Mouse (Mus musculus): ENCODE data around the gene Grk6. TPM values are rescaled to one million over a fixed set of nuclear protein-coding genes. Genes with fewer than 3 reads are reported as not detected.

The Grk6 gene
- total and polyA plus RNA-seq, 3 experiments: 83.2 to 96.7 TPM; not detected in 1

- H3K9ac ChIP-seq (ENCODE audit: control insufficient read depth, low read depth, low read length, poor library complexity, severe bottlenecking): no peak overlapping the region
- DNase-seq (ENCODE audit: low read depth, low spot score): peak; percentile 53
- peaks cover 5 to 17% of the 10 kb centered on the region in 2 experiments; a peak in 3 of 4 replicates for H3K4me1 ChIP-seq (ENCODE audit: control insufficient read depth in 1 of 2, insufficient read depth in 2 of 2, low read length in 2 of 2)
- TF ChIP-seq ZC3H11A (IDR thresholded peaks at IDR 0.05; ENCODE audit: low read depth, low read length) (no peak), MAFK (IDR thresholded peaks at IDR 0.05; ENCODE audit: borderline replicate concordance, low read depth, low read length) (no peak), MAX (IDR thresholded peaks at IDR 0.05; ENCODE audit: low read length) (no peak), MXI1 (IDR thresholded peaks at IDR 0.05; ENCODE audit: low read depth, low read length) (no peak), ETS1 (IDR thresholded peaks at IDR 0.05; ENCODE audit: low read depth, low read length) (0 out of 2 replicates have a peak, but pooled peaks have one; percentile 5), EP300 (IDR thresholded peaks at IDR 0.05; ENCODE audit: low read depth in 1 of 2, low read length in 2 of 2) (peak in 1 of 2 experiments; percentile 33; a peak in 1 of 4 replicates), ELF1 (IDR thresholded peaks at IDR 0.05; ENCODE audit: low read depth, low read length) (no peak), UBTF (IDR thresholded peaks at IDR 0.05; ENCODE audit: borderline replicate concordance, insufficient read depth, low read depth, low read length) (no peak), CHD1 (IDR thresholded peaks at IDR 0.05; ENCODE audit: low read depth, low read length) (no peak), ZMIZ1 (IDR thresholded peaks at IDR 0.05; ENCODE audit: low read depth, low read length) (no peak), TCF12 (IDR thresholded peaks at IDR 0.05; ENCODE audit: low read depth, low read length) (no peak), USF2 (IDR thresholded peaks at IDR 0.05; ENCODE audit: borderline replicate concordance in 1 of 2, insufficient read depth in 1 of 2, low read depth in 1 of 2, low read length in 2 of 2) (no peak), KAT2A (conservative IDR thresholded peaks at IDR 0.05; ENCODE audit: low read depth, low read length) (no peak), GATA1 (IDR thresholded peaks at IDR 0.05; ENCODE audit: low read depth, low read length) (0 out of 2 replicates have a peak, but pooled peaks have one; percentile 13), RAD21 (IDR thresholded peaks at IDR 0.05; ENCODE audit: low read depth, low read length) (no peak), POLR2AphosphoS2 (IDR thresholded peaks at IDR 0.05; ENCODE audit: low read length) (no peak), CHD2 (IDR thresholded peaks at IDR 0.05; ENCODE audit: low read length) (no peak), HCFC1 (IDR thresholded peaks at IDR 0.05; ENCODE audit: low read depth, low read length) (no peak), NELFE (IDR thresholded peaks at IDR 0.05; ENCODE audit: low read depth, low read length) (no peak), E2F4 (IDR thresholded peaks at IDR 0.05; ENCODE audit: borderline replicate concordance, low read depth, low read length) (no peak), MEF2A (IDR thresholded peaks at IDR 0.05; ENCODE audit: extremely low read depth, insufficient replicate concordance, low read depth, low read length, poor library complexity, severe bottlenecking) (no peak), GABPA (IDR thresholded peaks at IDR 0.05; ENCODE audit: low read depth, low read length) (no peak), MYC (IDR thresholded peaks at IDR 0.05; ENCODE audit: low read depth, low read length) (no peak), POLR2AphosphoS5 (IDR thresholded peaks at IDR 0.05; ENCODE audit: borderline replicate concordance, low read depth, low read length) (no peak), NRF1 (IDR thresholded peaks at IDR 0.05; ENCODE audit: insufficient read depth, low read depth, low read length, poor library complexity, severe bottlenecking) (no peak), BHLHE40 (IDR thresholded peaks at IDR 0.05; ENCODE audit: borderline replicate concordance, low read depth, low read length) (no peak), USF1 (IDR thresholded peaks at IDR 0.05; ENCODE audit: low read depth, low read length) (no peak), SMC3 (IDR thresholded peaks at IDR 0.05; ENCODE audit: low read depth, low read length) (no peak), ZKSCAN1 (IDR thresholded peaks at IDR 0.05; ENCODE audit: low read depth, low read length) (no peak), RCOR1 (IDR thresholded peaks at IDR 0.05; ENCODE audit: low read depth, low read length) (no peak), TBP (IDR thresholded peaks at IDR 0.05; ENCODE audit: low read depth, low read length) (peak; percentile 73), MAZ (IDR thresholded peaks at IDR 0.05; ENCODE audit: low read depth, low read length) (no peak), SIN3A (IDR thresholded peaks at IDR 0.05; ENCODE audit: low read length) (no peak), POLR2A (IDR thresholded peaks at IDR 0.05; ENCODE audit: control insufficient read depth in 1 of 2, insufficient read depth in 1 of 2, low read depth in 1 of 2, low read length in 2 of 2, poor library complexity in 1 of 2) (peak in 1 of 2 experiments; percentile 49; a peak in 2 of 4 replicates), ZNF384 (IDR thresholded peaks at IDR 0.05; ENCODE audit: low read depth, low read length) (no peak), CTCF (IDR thresholded peaks at IDR 0.05 in 2 of 3, conservative IDR thresholded peaks at IDR 0.05 in 1 of 3; ENCODE audit: control insufficient read depth in 1 of 3, insufficient read depth in 1 of 3, low read depth in 2 of 3, low read length in 3 of 3, poor library complexity in 1 of 3, severe bottlenecking in 1 of 3) (no peak), MYB (IDR thresholded peaks at IDR 0.05; ENCODE audit: low read depth, low read length) (no peak)
- peaks cover 0 to 6% of the 10 kb centered on the region in 2 experiments; a peak in 2 of 4 replicates for H3K36me3 ChIP-seq (ENCODE audit: control insufficient read depth in 1 of 2, insufficient read depth in 2 of 2, low read length in 2 of 2)
- no peak overlapping the region for H3K4me3 ChIP-seq (ENCODE audit: control insufficient read depth in 1 of 2, insufficient read depth in 1 of 2, low read depth in 2 of 2, low read length in 2 of 2)
- H3K27me3 ChIP-seq (ENCODE audit: control insufficient read depth in 1 of 2, insufficient read depth in 2 of 2, low read length in 2 of 2): peaks cover 0 to 3% of the 10 kb centered on the region in 2 experiments; a peak in 3 of 4 replicates
- no peak overlapping the region for H3K27ac ChIP-seq (ENCODE audit: control insufficient read depth, low read depth, low read length)
- no peaks in the 10 kb centered on the region for H3K79me2 ChIP-seq (ENCODE audit: control insufficient read depth, insufficient read depth, low read length, poor library complexity)
- no peaks in the 10 kb centered on the region for H3K9me3 ChIP-seq (replicated peaks; ENCODE audit: insufficient read depth, low read length)
Observed at GRCm38 (mm10) chr13:55479929-55480328, 35.1 kb downstream of the Grk6 start.
